Mouse (Mus musculus): ENCODE data around the gene Zfp536.

GRCm38 (mm10) chr7:37704464-37704863 lies 69.0 kb downstream of the Zfp536 start:
- TF ChIP-seq CTCF (IDR thresholded peaks at IDR 0.05; ENCODE audit: borderline replicate concordance, control insufficient read depth, extremely low read depth, insufficient read depth, low read length, poor library complexity), result no peak
- TF ChIP-seq POLR2A (IDR thresholded peaks at IDR 0.05; ENCODE audit: control insufficient read depth, extremely low read depth, insufficient read depth, low read length, poor library complexity), result no peak

Measured in thymus, adult 2 months (tissue).